19 mouse cellular contexts compared by ENCODE assay signal in genomic region chr9:23383837-23384236, GRCm38 (mm10).
DNase-seq lines count a peak whose midpoint lies in the region; ATAC-seq and TF ChIP-seq lines count a peak whose summit lies in the region.
"Had no signal": no experiment of that assay in that cellular context is flagged by ENCODE, and none has a peak within 500 bp of the region (broad histone marks: within the 10 kb centered on the region; RNA-seq: fewer than 3 reads in every experiment).

No protein-coding gene starts in this region.

- no peaks in the 10 kb centered on the region for H3K36me3 ChIP-seq in liver, postnatal 0 days (replicated peaks; ENCODE audit: insufficient read depth, low read length)
- H3K36me3 ChIP-seq in liver, embryonic 12.5 days, result no peaks in the 10 kb centered on the region
- no peaks in the 10 kb centered on the region for H3K36me3 ChIP-seq in CH12.LX (replicated peaks in 1 of 2; ENCODE audit: control insufficient read depth in 1 of 2, insufficient read depth in 1 of 2, low read length in 1 of 2)
- H3K36me3 ChIP-seq in stomach, embryonic 15.5 days, result no peaks in the 10 kb centered on the region
- H3K36me3 ChIP-seq: forebrain, embryonic 10.5 days; heart, embryonic 12.5 days; heart, embryonic 15.5 days; hindbrain, embryonic 15.5 days had no signal

- peak; percentile 43; the same call in 1 of the 2 replicates for TF ChIP-seq EP300 in liver, postnatal 0 days (IDR thresholded peaks at IDR 0.05; ENCODE audit: low read depth)
- TF ChIP-seq EP300 in CH12.LX (IDR thresholded peaks at IDR 0.05; ENCODE audit: low read length), result no peak

- dilution Hi-C loops in CH12.LX (cut with MboI; ENCODE audit: extremely low pct_ligation_motif_present, extremely low pct_unique_long_range_greater_than_20kb, low sequenced_read_pairs), result no loop called here

- H3K9me3 ChIP-seq in liver, postnatal 0 days (ENCODE audit: low read length), result no peaks in the 10 kb centered on the region
- H3K9me3 ChIP-seq in liver, embryonic 12.5 days (replicated peaks), result no peaks in the 10 kb centered on the region
- H3K9me3 ChIP-seq in CH12.LX (replicated peaks; ENCODE audit: low read length), result no peaks in the 10 kb centered on the region
- no peaks in the 10 kb centered on the region for H3K9me3 ChIP-seq in stomach, embryonic 15.5 days
- H3K9me3 ChIP-seq: forebrain, embryonic 10.5 days; forebrain, embryonic 13.5 days; heart, embryonic 12.5 days; heart, embryonic 15.5 days; hindbrain, embryonic 15.5 days had no signal

- no peak for TF ChIP-seq CTCF in liver, postnatal 0 days (IDR thresholded peaks at IDR 0.05; ENCODE audit: low read depth)
- no peak for TF ChIP-seq CTCF in CH12.LX (conservative IDR thresholded peaks at IDR 0.05 in 1 of 2, IDR thresholded peaks at IDR 0.05 in 1 of 2; ENCODE audit: low read depth in 2 of 2, low read length in 2 of 2)

- no peak overlapping the region for H3K4me3 ChIP-seq in liver, postnatal 0 days (ENCODE audit: low read depth, low read length)
- no peak overlapping the region for H3K4me3 ChIP-seq in liver, embryonic 12.5 days
- no peak overlapping the region for H3K4me3 ChIP-seq in CH12.LX (replicated peaks in 1 of 3; ENCODE audit: low read depth in 2 of 3, low read length in 2 of 3, poor library complexity in 1 of 3)
- no peak overlapping the region for H3K4me3 ChIP-seq in stomach, embryonic 15.5 days (replicated peaks)
- H3K4me3 ChIP-seq: forebrain, embryonic 10.5 days; forebrain, embryonic 13.5 days; heart, embryonic 12.5 days; heart, embryonic 15.5 days; hindbrain, embryonic 15.5 days had no signal

- H3K4me2 ChIP-seq in liver, postnatal 0 days (ENCODE audit: low read depth, low read length), result no peak overlapping the region; the same call in 1 of the 2 replicates
- H3K4me2 ChIP-seq in liver, embryonic 12.5 days, result no peak overlapping the region
- H3K4me2 ChIP-seq in CH12.LX (ENCODE audit: insufficient read depth, low read depth, poor library complexity, severe bottlenecking), result no peak overlapping the region
- no peak overlapping the region for H3K4me2 ChIP-seq in stomach, embryonic 15.5 days
- H3K4me2 ChIP-seq: forebrain, embryonic 13.5 days; heart, embryonic 12.5 days; heart, embryonic 15.5 days; hindbrain, embryonic 15.5 days had no signal

- peak overlapping the region; percentile 80 for H3K27ac ChIP-seq in liver, postnatal 0 days (ENCODE audit: low read depth)
- no peak overlapping the region for H3K27ac ChIP-seq in liver, embryonic 12.5 days
- H3K27ac ChIP-seq in CH12.LX (ENCODE audit: insufficient read depth, low read depth), result no peak overlapping the region
- 0 out of 2 replicates have a peak overlapping the region, but pooled peaks have one; percentile 4 for H3K27ac ChIP-seq in stomach, embryonic 15.5 days
- H3K27ac ChIP-seq: forebrain, embryonic 13.5 days; heart, embryonic 15.5 days; hindbrain, embryonic 15.5 days had no signal

- no peak for TF ChIP-seq POLR2A in CH12.LX (IDR thresholded peaks at IDR 0.05; ENCODE audit: low read depth, low read length)

- TF ChIP-seq RAD21 in CH12.LX (IDR thresholded peaks at IDR 0.05; ENCODE audit: low read depth, low read length), result no peak

- WGBS in liver, postnatal 0 days (ENCODE audit: insufficient replicate concordance), result 53% methylated on average over 1 of the region's 1 CpGs
- 76% methylated on average over 1 of the region's 1 CpGs for WGBS in liver, embryonic 12.5 days (ENCODE audit: insufficient replicate concordance)
- 78% methylated on average over 1 of the region's 1 CpGs for WGBS in stomach, embryonic 15.5 days

- in situ Hi-C loops in CH12.LX (cut with MboI; ENCODE audit: low pct_ligation_motif_present, low pct_unique_long_range_greater_than_20kb, low sequenced_read_pairs), result no loop called here

- no peaks in the 10 kb centered on the region for H3K27me3 ChIP-seq in liver, postnatal 0 days (ENCODE audit: insufficient read depth, low read length)
- H3K27me3 ChIP-seq in liver, embryonic 12.5 days (replicated peaks), result no peaks in the 10 kb centered on the region
- H3K27me3 ChIP-seq in CH12.LX (replicated peaks), result no peaks in the 10 kb centered on the region
- no peaks in the 10 kb centered on the region for H3K27me3 ChIP-seq in stomach, embryonic 15.5 days (replicated peaks)
- H3K27me3 ChIP-seq: forebrain, embryonic 13.5 days; heart, embryonic 12.5 days; heart, embryonic 15.5 days; hindbrain, embryonic 15.5 days had no signal

- no peaks in the 10 kb centered on the region for H3K4me1 ChIP-seq in liver, postnatal 0 days (ENCODE audit: insufficient read depth)
- H3K4me1 ChIP-seq in liver, embryonic 12.5 days, result 0 out of 2 replicates have a peak, but pooled peaks cover 2% of the 10 kb centered on the region
- H3K4me1 ChIP-seq in CH12.LX (ENCODE audit: control insufficient read depth in 1 of 2, insufficient read depth in 2 of 2), result peaks cover 5 to 41% of the 10 kb centered on the region in 2 experiments; a peak in 3 of 4 replicates
- H3K4me1 ChIP-seq in stomach, embryonic 15.5 days, result 0 out of 2 replicates have a peak, but pooled peaks cover 5% of the 10 kb centered on the region

- ATAC-seq in liver, postnatal 0 days, result peak; percentile 96
- no peak for ATAC-seq in liver, embryonic 12.5 days
- no peak for ATAC-seq in stomach, embryonic 15.5 days (ENCODE audit: insufficient read depth, low FRiP score, low read depth)
- ATAC-seq: forebrain, embryonic 13.5 days; forebrain, embryonic 16.5 days had no signal

- DNase-seq in cerebellum, adult 9-11 months, result peak; percentile 33
- no peak for DNase-seq in cerebellum, adult 11-12 months
- no peak for DNase-seq in liver, postnatal 0 days
- DNase-seq in CH12.LX (ENCODE audit: extremely low read depth), result no peak
- no peak for DNase-seq in lung, adult 18-20 months
- DNase-seq: adrenal gland, adult 8-10 months; adrenal gland, postnatal 25 days; B cell, adult 2 months; heart, adult 18-20 months; heart, postnatal 14 days; heart, postnatal 4 days had no signal

- no peaks in the 10 kb centered on the region for H3K79me2 ChIP-seq in CH12.LX (replicated peaks; ENCODE audit: control insufficient read depth, extremely low read depth, insufficient read depth, poor library complexity, severe bottlenecking)

- no peak overlapping the region for H3K9ac ChIP-seq in liver, postnatal 0 days (replicated peaks)
- no peak overlapping the region for H3K9ac ChIP-seq in liver, embryonic 12.5 days
- no peak overlapping the region for H3K9ac ChIP-seq in CH12.LX (ENCODE audit: insufficient read depth, low read depth)
- no peak overlapping the region for H3K9ac ChIP-seq in stomach, embryonic 15.5 days
- H3K9ac ChIP-seq: forebrain, embryonic 13.5 days; heart, embryonic 12.5 days; heart, embryonic 15.5 days; hindbrain, embryonic 15.5 days had no signal

TF ChIP-seq in CH12.LX, 34 proteins besides CTCF, POLR2A, EP300 and RAD21:
- TF ChIP-seq JUN (IDR thresholded peaks at IDR 0.05; ENCODE audit: insufficient read depth, low read depth, low read length) (no peak), MAFK (IDR thresholded peaks at IDR 0.05; ENCODE audit: insufficient replicate concordance, low read length) (0 out of 2 replicates have a peak, but pooled peaks have one; percentile 61), SIN3A (IDR thresholded peaks at IDR 0.05; ENCODE audit: low read length) (no peak), CHD1 (IDR thresholded peaks at IDR 0.05; ENCODE audit: low read depth, low read length) (no peak), ZMIZ1 (IDR thresholded peaks at IDR 0.05; ENCODE audit: low read depth, low read length) (no peak), MAZ (IDR thresholded peaks at IDR 0.05; ENCODE audit: low read depth, low read length) (no peak), USF2 (conservative IDR thresholded peaks at IDR 0.05; ENCODE audit: low read depth, low read length) (no peak), ELF1 (IDR thresholded peaks at IDR 0.05; ENCODE audit: low read depth, low read length) (no peak)

Comparison
In these comparisons a context has a peak if more than half of its experiments do, and no peak if none do; other contexts are left out.
1. H3K27ac ChIP-seq: peak in liver, postnatal 0 days (single experiment) and stomach, embryonic 15.5 days (single experiment); none in liver, embryonic 12.5 days (single experiment) and CH12.LX (single experiment).